ENCODE assay signal across 27 mouse cellular contexts in the genomic region with DNA sequence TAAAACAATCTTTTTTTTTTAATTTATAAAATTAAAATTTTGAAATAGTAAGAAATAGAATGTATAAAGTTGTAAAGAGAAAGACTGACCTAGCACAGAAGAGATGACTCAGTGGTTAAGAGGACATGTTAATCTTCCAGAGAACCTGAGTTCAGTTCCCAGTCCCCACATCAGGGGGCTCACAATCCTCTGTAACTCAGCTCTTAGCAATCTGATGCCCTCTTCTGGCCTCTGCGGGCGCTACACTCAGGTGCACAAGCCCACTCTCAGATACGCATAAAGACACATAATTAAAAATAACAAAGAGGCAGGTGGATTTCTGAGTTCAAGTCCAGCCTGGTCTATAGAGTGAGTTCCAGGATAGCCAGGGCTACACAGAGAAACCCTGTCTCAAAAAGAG. TPM values are rescaled to one million over a fixed set of nuclear protein-coding genes. Genes with fewer than 3 reads are reported as not detected.
DNase-seq lines count a peak whose midpoint lies in the region; ATAC-seq and TF ChIP-seq lines count a peak whose summit lies in the region.
"Had no signal": no experiment of that assay in that cellular context is flagged by ENCODE, and none has a peak within 500 bp of the region (broad histone marks: within the 10 kb centered on the region; RNA-seq: fewer than 3 reads in every experiment).

No protein-coding gene starts in this region.

- peak; percentile 43 for DNase-seq in thymus, postnatal 4 days
- DNase-seq in thymus, adult 18-20 months, result no peak
- peak; percentile 58 for DNase-seq in R1 (ENCODE audit: low read depth, low spot score)
- no peak for DNase-seq in left cerebral cortex, postnatal 4 days
- DNase-seq in ovary, postnatal 14 days (ENCODE audit: low spot score), result no peak
- DNase-seq: adrenal gland, postnatal 10 days; cerebellum, adult 8-10 months; cerebellum, postnatal 36 days; gastrocnemius, postnatal 14 days; heart, postnatal 10 days; kidney, adult 8-10 months; layer of hippocampus, adult 9-11 months; liver; right cerebral cortex, adult 18-20 months; spleen, adult 18-20 months; thymus, adult 2 months; thymus, postnatal 36 days had no signal

- no peaks in the 10 kb centered on the region for H3K27me3 ChIP-seq in intestine, postnatal 0 days (replicated peaks; ENCODE audit: control insufficient read depth, insufficient read depth, low read length)
- no peaks in the 10 kb centered on the region for H3K27me3 ChIP-seq in intestine, embryonic 15.5 days (replicated peaks)
- H3K27me3 ChIP-seq: CH12.LX; forebrain, embryonic 13.5 days; heart, embryonic 12.5 days; liver, embryonic 15.5 days; midbrain, embryonic 15.5 days had no signal

- H3K36me3 ChIP-seq in intestine, postnatal 0 days (ENCODE audit: control insufficient read depth, insufficient read depth), result peaks cover 4% of the 10 kb centered on the region; the same call in 1 of the 2 replicates
- no peaks in the 10 kb centered on the region for H3K36me3 ChIP-seq in intestine, embryonic 15.5 days
- H3K36me3 ChIP-seq: liver, embryonic 15.5 days; midbrain, embryonic 15.5 days had no signal

- WGBS in intestine, postnatal 0 days, result 99% methylated on average over 3 of the region's 3 CpGs
- 94% methylated on average over 3 of the region's 3 CpGs for WGBS in intestine, embryonic 15.5 days

- intact Hi-C loops in left cerebral cortex, postnatal 4 days (cut with DNase I), result no loop called here

- H3K4me1 ChIP-seq in intestine, postnatal 0 days (replicated peaks; ENCODE audit: control insufficient read depth, insufficient read depth, low read length), result no peaks in the 10 kb centered on the region
- H3K4me1 ChIP-seq in intestine, embryonic 15.5 days (replicated peaks), result no peaks in the 10 kb centered on the region
- H3K4me1 ChIP-seq: liver, embryonic 15.5 days; midbrain, embryonic 15.5 days had no signal

- H3K4me2 ChIP-seq in intestine, postnatal 0 days (replicated peaks; ENCODE audit: low read depth), result no peak overlapping the region
- no peak overlapping the region for H3K4me2 ChIP-seq in intestine, embryonic 15.5 days (replicated peaks)
- H3K4me2 ChIP-seq: forebrain, embryonic 13.5 days; heart, embryonic 12.5 days; liver, embryonic 15.5 days; midbrain, embryonic 15.5 days had no signal

- H3K9ac ChIP-seq in intestine, postnatal 0 days (ENCODE audit: low read depth, low read length), result no peak overlapping the region
- H3K9ac ChIP-seq in intestine, embryonic 15.5 days, result no peak overlapping the region
- H3K9ac ChIP-seq: forebrain, embryonic 13.5 days; heart, embryonic 12.5 days; liver, embryonic 15.5 days; midbrain, embryonic 15.5 days had no signal

- ATAC-seq in intestine, postnatal 0 days, result no peak
- ATAC-seq in intestine, embryonic 15.5 days, result no peak
- ATAC-seq: forebrain, embryonic 13.5 days; hindbrain, embryonic 16.5 days; midbrain, embryonic 15.5 days had no signal

- H3K9me3 ChIP-seq in intestine, postnatal 0 days (ENCODE audit: control insufficient read depth), result no peaks in the 10 kb centered on the region
- H3K9me3 ChIP-seq in intestine, embryonic 15.5 days, result no peaks in the 10 kb centered on the region
- H3K9me3 ChIP-seq: forebrain, embryonic 13.5 days; liver, embryonic 15.5 days; midbrain, embryonic 15.5 days had no signal

- TF ChIP-seq CTCF in intestine, postnatal 0 days (IDR thresholded peaks at IDR 0.05; ENCODE audit: low read depth), result peak; percentile 21; the same call in 1 of the 2 replicates

- H3K4me3 ChIP-seq in intestine, postnatal 0 days (ENCODE audit: low read depth, low read length), result no peak overlapping the region
- no peak overlapping the region for H3K4me3 ChIP-seq in intestine, embryonic 15.5 days (replicated peaks)
- H3K4me3 ChIP-seq: forebrain, embryonic 13.5 days; heart, embryonic 12.5 days; liver, embryonic 15.5 days; midbrain, embryonic 15.5 days had no signal

- H3K27ac ChIP-seq in intestine, postnatal 0 days (ENCODE audit: low read depth, low read length), result no peak overlapping the region
- H3K27ac ChIP-seq in intestine, embryonic 15.5 days, result no peak overlapping the region
- H3K27ac ChIP-seq: forebrain, embryonic 13.5 days; kidney, postnatal 0 days; liver, embryonic 15.5 days; midbrain, embryonic 15.5 days had no signal

RNA-seq across cellular contexts. Expression of a gene that starts 38.2 kb away (rescaled TPM):
- polyA plus RNA-seq in intestine, postnatal 0 days (2015; fragmentation: Nextera tagmentation; extraction: Ambion mirVana), result 9.7 and 12.0 TPM in 2 replicates
- 8.5 and 8.8 TPM in 2 replicates for polyA plus RNA-seq in intestine, embryonic 15.5 days (2015; fragmentation: Nextera tagmentation; extraction: Ambion mirVana)
- total RNA-seq in left cerebral cortex, postnatal 4 days (2021), result 1 to 10 TPM; 2.7 to 2.9 TPM
- total RNA-seq: granulocyte monocyte progenitor cell, adult 5-6 weeks had no signal

Comparison
In these comparisons a context has a peak if more than half of its experiments do, and no peak if none do; other contexts are left out.
1. DNase-seq: peak in thymus, postnatal 4 days (single experiment) and R1 (single experiment); none in thymus, adult 18-20 months (0 of 2), left cerebral cortex, postnatal 4 days (single experiment) and ovary, postnatal 14 days (single experiment).